Mouse (Mus musculus): ENCODE data around the gene Rps28.
"Not testable (repeated sequence)": the region's sequence is repeated elsewhere in the genome, so short reads cannot be mapped to it uniquely, and the experiment has no call there.

Rps28 gene

DNA sequence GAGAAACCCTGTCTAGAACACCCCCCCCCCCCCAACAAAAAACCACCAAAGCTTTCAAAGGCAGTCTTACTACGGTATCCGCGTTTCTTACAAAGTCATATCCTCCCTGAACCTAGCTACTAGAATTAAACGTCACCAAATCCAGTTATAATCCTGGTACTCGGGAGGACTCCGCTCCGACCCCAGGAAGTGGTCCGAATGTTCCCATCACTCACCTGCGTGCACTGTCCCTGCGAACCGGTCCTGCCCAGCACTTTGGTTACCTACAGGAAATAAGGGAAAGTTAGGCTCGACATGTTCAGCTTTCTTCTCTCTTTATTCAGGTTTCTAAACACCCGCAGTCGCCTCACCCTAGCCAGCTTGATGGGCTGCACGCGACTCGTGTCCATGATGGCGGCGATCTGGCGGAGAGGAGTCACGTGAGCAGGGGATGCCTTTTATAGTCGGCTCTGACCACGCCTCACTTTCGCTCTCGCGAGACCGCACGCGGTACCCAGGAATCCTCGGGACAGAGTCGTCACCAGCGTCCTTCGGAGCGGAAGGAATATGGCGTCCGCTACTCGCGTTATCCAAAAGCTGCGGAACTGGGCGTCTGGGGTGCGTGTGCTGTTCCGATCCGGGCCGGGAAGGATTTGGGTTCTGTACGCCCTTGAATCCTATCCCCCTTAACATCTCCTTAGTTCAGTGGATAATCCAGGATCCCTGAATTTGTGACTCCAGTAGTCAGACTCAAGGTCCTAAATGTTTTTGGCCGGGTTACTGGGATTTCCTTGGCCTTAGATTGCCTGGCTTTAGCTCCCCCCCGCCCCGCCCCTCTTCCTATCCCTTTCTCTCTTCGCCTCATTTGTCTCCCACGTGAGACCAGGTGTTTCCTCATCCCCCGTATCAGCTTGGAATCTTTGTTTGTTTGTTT is at the start of gene Rps28, which contains the start of gene Ndufa7:
Gene Rps28 (minus strand): TSS at position 479 of the 913 bp plus-strand sequence.
Gene Ndufa7 (plus strand): TSS at position 489 of the 913 bp plus-strand sequence.
- DNase-seq, result peak; percentile 98 to 99

DNA sequence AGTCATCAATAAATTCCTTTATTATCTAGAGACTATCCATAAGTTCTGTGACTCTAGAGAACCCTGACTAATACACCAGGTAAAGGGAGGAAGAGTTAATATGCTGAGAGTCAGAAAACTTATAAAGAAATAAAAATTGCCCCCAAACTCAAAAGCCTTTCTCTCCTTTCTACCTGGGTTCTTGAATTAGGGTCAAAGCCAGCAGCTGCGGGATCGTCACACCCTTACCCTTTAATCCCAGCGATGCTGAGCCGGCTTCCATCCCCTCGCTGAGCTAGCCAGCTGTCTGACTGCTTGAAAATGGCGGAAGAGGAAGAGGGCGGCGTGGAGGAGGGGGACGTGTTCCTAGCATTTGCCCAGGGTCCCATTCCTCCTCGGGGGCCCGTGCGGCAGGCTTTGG is 49.2 kb upstream of the Rps28 start, which contains the start of gene Gm7029:
Gene Gm7029 (plus strand): TSS at position 301 of the 400 bp plus-strand sequence.
- not testable (repeated sequence) for DNase-seq

DNA sequence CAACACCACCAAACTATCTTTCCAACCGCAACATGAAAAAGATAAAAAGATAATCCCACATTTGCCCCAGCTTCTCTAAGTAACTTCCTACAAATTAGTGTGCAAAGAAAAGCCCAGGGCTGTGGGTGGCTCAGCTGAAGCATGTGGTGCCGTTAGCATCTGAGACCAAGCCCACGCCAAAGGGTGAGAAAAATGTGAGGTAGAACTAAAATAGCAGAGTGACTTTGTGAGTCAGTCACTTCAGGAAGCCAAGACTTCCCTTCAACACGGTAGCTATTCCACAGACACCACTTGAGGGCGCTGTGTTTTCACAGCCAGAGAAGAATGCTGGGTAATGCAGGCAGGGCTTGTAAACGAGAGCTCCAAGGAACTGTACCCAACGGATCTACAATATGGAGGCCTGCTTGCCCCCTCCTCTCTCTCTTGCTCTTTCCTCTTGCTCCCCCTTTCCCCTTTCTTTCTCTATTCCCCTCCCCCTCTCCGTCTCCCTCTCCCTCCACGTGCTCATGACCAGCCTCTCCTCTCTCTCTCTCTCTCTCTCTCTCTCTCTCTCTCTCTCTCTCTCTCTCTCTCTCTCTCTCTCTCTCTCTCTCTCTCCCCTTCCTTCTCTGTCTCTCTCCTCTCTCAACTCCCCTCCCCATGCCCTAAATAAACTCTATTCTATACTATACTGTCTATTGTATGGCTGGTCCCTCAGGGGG is 41.1 kb upstream of the Rps28 start:
- DNase-seq, result peak; percentile 24 to 30

DNA sequence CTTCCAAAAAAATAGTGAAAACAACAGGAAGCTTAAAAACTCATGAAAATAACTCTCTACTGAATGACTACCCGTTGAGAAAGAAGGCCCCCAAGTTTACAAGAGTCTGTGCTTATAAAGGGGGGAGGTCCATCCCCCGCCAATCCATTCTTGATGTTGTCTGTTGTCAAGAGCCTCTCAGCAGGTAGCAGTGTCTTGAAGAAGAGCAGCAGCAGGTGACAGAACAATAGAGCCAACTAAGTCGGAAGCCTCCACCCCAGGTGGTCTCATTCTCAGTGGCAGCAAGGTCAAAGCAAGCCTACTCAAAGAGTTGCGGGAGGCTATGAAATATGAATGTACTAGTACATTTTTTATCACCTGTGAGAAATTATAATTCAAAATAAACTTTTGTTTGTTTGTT is 33.5 kb upstream of the Rps28 start:
- DNase-seq, result no peak

DNA sequence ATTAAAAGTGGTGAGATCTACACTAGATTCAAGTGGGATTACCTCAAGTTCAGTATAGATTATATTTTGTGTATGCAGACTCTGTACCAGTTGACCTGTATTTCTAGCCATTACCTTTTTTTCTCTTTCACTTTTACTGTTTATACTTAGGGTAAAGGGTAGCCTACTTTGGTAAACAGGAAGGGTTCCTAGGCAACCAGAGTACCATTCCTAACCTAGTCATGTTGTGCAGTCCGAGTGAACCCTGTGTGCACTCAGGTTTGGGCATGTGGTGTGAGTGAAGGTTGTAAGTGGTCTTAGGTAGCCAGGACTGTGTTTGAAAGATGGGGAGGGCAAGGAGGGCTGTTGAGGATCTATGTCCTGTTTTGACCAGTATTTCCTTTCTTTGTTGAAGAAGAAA is 27.0 kb upstream of the Rps28 start:
- DNase-seq, result no peak

DNA sequence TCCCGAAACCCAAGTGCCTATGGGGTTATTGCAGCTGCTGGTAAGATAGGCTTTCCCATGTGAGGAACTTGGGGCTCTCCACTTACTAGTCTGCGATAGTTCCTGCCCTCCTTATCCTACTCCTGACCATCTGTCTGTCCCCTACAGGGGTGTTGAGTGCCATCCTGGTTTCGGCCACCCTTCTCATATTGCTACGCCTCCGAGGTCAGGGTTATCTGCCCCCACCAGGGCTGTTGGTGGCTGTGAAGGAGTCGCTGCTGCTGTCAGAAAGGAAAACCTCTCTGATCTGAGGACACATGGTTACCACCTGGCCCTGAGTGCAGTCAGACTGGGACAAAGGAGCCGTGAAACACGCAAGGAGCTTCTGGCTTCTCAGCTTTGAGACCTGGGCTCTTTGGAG is 23.8 kb upstream of the Rps28 start:
- DNase-seq, result no peak

DNA sequence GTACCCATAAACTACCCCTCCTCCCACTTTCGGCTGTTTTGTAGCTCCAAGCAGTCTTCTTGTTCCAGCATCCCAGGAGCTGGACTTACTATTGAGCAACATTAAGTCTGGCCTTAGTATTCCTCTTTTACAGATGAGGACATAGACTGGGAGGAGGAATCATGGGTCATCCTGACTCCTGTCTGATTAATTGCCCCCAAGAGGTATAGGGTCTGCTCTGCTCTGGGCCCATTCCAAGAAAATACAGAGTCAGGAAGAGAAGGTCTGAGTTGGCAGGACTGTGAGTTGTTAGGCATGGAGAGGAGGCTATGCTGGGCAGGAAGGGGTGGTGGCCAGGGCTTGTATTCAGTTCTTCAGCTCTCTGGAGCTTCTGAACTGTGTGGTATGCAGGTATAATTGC is 19.8 kb upstream of the Rps28 start:
- no peak for DNase-seq

DNA sequence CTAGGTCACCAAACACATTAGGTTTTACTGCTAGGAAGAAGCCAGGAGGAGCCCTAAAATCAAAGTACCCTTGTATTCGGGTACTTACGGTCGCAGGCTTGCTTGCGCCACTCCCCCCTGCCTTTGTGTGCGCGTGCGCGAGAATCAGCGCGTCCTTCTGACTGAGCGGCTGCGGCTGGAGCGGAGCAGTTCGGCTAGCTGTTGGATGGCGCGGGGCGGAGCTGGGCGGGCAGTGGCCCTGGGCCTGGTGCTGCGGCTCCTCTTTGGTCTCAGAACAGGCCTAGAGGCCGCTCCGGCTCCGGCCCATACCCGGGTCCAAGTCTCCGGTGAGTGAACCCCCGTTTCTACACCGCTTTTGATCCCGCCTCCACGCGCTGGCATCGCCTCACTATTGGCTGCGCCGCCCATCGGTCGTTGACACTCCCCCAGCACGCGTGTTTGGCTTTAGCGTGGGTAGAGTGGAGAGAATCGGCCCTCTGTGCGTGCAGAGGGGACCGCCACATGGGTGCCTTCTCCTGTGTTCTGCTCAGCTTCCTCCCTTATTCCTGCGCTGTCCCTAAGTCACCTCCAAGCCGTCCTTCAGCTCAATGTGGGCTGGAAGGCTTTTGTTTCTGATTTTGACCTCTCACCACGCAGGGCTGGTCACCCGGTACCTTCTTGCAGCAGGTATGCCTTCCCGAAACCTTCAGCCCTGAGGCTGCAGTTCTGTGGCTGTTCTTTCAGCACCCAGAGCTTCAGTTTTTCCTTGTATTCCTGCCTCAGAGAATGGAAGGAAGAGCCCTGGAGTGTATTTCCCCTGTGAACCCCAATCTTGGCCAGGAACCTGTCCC is 18.8 kb upstream of the Rps28 start, which contains the start of gene Cd320:
Gene Cd320 (plus strand): TSS at position 126 of the 830 bp plus-strand sequence.
- DNase-seq, result peak; percentile 94 to 96

DNA sequence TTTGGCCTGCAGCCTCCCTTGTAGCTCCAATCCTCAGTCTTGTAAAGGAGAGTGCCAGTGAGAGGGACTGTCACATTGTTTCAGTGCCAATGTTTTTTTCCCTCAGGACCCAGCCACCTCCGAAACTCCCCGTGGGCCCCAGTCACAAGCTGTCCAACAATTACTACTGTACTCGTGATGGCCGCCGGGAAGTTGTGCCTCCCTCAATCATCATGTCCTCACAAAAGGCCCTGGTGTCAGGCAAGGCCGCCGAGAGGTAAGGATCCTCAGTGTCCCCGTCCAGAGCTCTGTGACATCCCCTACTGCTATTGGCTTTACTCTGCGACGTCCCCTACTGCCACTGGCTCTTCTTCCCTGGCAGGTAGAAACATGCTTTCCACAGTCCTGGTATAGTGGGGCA is 5.2 kb upstream of the Rps28 start:
- DNase-seq, result no peak

DNA sequence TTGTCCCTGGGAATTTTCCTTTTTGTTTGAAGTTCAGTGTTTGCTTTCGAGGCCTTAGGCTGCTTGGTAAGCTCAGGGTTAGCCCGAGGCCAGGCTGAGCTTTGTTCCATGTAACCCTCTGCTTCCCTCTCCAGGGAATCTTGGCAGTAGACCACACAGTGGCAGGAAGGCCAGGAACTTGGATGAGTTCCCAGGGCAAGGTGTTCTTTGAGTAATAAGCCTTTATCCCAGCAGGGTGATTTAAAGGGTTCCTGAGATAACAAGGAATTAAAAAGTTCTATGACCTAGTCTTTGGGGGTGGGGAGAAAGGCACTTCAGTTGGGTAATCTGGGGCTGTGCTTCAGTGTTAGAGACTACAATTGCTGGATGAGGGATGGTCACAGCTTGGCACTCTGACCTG is 4.5 kb upstream of the Rps28 start:
- peak; percentile 47 to 49 for DNase-seq

DNA sequence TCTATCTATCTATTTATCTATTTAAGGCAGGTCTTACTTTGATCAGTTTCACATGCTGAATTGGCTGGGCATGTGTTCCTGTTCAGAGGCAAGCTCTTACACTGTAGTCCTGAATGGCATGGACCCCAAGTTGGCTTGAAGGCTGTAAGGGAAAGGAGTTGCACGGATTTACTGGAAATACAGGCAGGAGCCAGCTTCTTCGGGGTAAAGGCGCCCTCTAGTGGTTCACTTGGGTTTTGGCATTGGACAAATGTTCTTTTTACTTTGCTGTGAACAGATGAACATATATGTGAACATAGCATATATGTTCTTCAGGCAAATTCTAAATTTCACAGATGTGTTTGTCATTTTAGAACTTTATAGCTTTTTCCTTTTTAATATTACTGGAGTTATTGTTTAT is 2.5 kb upstream of the Rps28 start:
- DNase-seq, result peak; percentile 84 to 89

DNA sequence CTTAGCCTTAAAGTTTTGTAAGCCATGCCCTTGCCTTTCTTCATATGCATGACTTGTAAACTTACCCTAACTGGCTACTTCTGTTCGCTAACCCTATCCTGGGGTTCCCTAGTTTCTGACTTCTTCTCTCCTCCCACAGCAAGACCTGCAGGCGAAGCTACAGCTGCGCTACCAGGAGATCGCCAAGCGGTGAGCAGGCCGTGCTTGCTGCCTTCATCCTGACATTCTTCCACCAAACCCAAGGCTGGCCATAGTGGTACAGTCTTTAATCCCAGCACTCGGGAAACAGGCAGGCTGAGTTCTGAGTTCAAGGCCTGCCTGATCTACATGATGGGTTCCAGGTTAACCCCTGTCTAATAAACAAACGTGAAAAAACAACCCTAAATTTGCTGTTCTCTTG is 1.1 kb upstream of the Rps28 start:
- DNase-seq, result no peak

DNA sequence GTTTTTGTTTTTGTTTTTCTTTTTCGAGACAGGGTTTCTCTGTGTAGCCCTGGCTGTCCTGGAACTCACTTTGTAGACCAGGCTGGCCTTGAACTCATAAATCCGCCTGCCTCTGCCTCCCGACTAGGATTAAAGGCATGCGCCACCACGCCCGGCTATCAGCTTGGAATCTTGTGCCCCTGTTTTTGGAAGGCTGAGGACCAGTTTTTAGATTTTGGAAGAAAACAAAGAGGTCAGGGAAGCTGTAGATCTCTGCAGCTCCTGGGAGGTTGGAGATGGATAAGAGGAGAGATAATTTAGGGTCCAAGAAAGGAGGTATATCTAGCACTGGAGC is 602 bp upstream of the Rps28 start:
- DNase-seq, result peak in 1 of 2 experiments; percentile 29

DNA sequence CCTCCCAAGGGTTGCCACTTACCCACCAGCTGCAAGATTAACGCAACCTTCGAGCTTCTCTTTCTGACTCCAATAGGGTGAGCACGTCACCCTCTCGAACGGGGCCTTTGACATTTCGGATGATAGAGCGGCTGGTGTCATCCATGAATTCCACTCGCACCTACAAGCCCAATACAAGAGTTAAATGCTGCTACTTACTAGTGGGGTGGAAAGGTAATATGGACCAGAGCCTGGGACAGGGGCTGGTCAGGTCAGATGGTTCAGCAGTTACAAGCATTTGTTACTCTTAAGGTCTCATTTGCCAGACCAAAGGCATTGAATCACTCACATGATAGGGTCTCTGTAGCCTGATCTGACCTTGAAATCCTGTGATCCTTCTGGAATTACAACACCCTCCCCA is 1.2 kb downstream of the Rps28 start:
- not testable (repeated sequence) for DNase-seq

DNA sequence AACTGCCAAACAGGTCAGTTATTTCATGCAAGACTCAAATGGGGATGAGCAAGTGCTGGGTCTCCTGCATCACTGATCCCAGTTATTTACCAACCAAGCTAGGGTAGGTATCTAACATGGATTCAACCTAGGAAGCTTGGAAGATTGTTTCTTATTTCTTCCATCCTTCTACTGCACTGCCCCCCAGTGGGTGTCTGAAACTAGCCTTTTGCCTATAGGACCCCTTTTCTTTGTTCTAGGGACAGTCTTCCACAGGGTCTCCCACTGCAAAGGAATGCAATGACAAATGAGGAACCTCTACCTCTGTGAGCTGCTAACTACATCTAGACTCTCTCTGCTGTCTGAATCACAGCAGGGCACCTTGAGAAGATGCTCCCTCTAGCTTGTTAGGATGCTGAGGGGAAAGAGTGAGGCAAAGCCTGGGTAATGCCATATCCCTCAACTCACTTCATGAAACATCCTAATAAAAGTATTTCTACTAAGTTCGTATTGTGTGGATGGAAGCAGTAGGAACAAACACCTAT is 1.9 kb downstream of the Rps28 start:
- DNase-seq, result peak in 1 of 2 experiments; percentile 32

DNA sequence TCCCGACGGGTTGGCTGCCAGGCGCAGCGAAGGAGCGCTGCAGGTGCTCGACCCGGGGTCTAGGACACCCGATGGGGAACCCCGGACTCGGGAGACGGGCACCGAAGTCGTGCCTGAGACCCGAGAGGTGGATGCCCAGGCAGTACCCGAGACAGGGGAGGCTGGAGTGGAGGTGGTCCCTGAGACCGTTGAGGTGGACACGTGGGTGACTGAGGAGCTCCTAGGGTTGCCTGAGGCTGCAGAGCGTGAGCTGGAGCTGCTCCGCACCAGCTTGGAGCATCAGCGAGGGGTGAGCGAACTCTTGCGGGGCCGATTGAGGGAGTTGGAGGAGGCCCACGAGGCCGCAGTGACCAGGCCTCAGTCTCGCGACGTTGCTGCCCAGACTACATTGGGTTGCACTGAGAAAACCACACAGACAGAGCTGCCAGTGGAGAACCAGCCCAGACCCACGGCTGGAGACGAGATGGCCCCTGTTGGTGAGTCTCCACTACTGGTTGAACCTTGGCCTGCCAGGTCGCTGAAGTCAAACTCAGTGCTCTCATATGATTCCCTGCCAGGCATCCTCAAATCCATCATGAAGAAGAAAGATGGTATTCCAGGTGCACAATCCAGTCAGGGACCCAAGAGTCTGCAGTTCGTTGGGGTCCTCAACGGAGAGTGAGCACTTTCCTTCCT is 6.3 kb downstream of the Rps28 start:
- no peak for DNase-seq

DNA sequence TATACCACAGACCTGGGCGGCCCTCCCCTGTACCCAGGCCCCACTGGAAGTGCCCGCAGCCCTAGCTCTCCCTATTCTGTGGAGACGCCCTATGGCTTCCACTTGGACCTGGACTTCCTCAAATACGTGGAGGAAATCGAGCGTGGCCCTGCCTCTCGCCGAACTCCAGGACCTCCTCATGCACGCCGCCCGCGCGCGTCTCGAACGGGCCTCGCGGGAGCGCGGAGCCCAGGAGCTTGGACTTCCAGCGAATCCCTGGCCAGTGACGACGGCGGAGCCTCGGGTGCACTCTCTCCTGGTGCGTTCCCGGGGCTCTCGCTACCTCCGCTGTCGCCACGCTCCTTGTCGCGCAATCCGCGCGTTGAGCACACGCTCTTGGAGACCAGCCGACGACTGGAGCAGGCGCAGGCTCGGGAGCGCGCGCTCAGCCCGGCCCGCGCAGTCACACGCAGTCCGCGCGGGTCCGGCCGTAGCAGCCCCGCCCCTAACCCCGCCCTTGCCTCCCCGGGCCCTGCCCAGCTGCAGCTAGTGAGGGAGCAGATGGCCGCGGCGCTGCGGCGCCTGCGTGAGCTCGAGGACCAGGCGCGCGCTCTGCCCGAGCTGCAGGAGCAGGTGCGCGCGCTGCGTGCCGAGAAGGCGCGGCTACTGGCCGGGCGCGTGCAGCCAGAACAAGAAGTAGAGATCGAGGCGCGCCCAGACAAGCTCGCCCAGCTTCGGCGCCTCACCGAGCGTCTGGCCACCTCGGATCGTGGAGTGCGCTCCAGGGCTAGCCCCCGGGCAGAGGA is 7.0 kb downstream of the Rps28 start:
- peak; percentile 94 to 97 for DNase-seq

DNA sequence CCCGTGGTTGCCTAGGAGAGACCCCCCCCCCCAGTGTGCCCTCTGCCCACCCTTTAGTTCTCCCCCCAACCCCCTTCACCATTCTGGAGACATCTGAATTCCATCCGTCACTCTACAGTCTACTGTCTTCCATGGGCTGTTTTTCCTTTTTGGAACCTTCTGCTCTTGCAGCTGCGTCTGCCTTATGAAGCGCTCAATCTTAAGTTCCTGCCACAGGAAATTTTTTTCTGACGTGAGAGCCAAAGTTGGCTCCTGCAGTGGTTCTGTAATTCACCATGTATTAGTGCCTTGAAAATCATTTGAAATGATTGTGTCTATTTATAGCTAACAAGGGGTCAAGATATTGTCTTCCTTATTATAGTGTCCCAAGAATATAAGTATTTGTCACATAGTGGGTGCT is 7.8 kb downstream of the Rps28 start:
- DNase-seq, result no peak

DNA sequence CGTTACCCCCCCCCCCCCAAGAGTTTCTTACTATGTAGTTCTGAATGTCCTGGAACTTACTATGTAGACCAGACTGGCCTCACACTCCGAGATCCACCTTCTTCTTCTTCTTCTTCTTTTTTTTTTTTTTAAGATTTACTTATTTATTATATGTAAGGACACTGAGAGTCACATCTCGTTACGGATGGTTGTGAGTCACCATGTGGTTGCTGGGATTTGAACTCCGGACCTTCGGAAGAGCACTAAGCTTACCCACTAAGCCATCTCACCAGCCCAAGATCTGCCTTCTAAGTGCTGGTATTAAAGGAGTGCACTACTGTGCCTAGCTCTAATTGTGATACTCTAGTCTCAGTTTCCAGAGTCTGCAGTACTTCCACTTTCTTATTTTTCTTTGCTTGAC is 9.0 kb downstream of the Rps28 start:
- no peak for DNase-seq

DNA sequence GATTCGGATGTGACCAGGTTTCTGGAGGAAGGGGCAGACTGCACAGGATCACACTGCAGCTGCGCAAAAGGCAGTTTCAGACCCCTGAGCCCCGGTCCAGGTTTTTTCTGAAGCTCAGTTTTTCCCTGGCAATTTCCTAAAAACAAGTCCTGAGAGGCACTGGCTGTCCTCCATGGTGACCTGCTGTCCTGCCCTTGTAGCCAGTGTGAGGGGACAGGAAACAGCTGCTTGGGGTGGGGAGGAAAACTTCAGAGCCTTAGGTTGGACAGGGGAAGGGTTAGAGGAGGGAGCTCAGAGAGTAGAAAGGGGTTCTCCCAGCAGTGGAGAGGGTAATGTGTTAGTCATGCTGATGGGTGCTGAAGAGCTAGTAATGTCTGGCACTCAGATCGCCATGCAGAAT is 11.4 kb downstream of the Rps28 start:
- no peak for DNase-seq

DNA sequence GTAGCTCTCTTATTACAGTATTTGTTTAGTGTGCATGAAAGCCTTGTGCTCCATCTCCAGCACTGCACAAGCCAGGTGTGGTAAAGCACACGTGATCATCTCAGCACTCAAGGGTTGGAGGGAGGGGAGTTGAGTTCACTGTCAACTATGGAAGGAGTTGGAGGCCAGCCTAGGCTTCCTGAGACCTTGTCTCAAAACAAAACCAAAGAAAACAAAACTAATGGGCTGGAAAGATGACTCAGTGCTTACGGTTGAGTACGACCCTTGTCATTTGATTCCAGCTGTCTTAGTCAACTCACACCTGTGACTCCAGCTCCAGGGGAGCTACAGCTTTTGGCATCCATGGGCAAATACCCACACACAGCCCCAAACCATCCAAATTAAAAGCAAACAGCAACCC is 11.9 kb downstream of the Rps28 start:
- no peak for DNase-seq

All from cerebellum, postnatal 10 days (tissue).